Mouse (Mus musculus): ENCODE data around the gene AL731706.1.
A peak's percentile ranks its signal among the peaks of the same experiment; 100 is the strongest.
"Not testable (repeated sequence)": the region's sequence is repeated elsewhere in the genome, so short reads cannot be mapped to it uniquely, and the experiment has no call there.

The AL731706.1 gene

DNA sequence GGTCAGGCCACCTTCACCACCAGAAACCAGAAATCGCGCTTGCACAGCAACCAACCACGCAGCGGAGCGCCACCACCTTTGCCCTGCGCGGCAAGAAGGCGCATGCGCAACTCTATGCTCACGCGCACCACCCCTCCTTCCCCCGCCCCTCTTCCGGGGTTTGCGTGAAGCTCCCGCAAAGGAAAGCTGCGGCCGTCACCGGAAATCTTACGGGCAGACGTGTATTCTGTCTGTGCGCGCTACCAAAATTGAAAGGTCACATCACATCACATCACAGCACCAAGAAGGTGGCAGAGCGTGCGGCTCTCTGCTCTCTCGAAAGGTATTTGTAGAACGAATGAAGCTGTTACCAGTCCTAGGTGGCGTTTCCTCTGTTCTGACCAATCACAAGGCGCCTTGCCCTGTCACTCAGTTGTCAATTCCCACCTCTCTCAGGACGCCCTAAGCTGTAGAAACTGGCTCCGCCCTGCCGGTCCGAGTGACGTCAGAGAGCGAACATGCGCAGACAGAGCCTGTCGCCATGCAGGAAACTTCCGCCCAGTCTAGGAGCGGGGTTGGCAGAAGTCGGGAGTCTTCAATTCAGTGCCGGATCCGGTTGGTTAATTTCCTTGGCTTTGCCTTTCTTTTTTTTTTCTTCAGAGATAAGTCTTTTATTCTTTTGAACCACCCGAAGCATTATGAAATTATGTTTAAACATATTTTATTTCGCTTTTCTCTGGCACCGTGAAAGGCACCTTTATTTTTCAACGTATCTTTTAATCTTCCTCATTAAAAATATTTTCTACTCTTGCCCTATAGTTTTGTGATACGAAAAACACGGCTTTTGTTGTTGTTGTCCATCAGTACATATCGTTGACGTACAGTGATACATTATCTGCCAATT is at the start of gene AL731706.1, which contains the start of the genes Slx4ip and Mkks:
AL731706.1 (minus strand) TSS at position 322 of the 883 bp plus-strand sequence.
Slx4ip (plus strand) TSS at position 151 of the 883 bp plus-strand sequence.
Mkks (minus strand) TSS at position 322 of the 883 bp plus-strand sequence.
- peak; percentile 100 for DNase-seq (ENCODE audit: low read depth)

DNA sequence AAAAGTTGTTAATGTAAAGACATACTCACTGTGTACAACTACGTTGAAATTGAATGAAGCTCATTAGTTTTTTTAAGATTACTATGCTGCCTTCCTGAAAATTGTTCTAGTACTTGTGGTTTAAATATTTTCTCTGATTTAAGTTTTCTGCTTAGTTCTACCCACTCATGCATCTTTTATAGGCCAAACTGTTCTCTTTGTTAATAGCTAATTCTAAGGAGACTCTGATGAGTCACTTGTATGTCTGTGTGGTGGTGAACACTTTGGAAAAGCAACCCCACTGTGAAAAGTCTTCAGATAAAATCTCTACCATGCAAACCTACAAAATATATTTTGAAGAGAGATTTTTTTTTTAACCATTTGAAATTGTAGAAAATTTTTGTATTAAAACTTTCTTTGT is 47.1 kb upstream of the AL731706.1 start:
- no peak for DNase-seq (ENCODE audit: low read depth)

DNA sequence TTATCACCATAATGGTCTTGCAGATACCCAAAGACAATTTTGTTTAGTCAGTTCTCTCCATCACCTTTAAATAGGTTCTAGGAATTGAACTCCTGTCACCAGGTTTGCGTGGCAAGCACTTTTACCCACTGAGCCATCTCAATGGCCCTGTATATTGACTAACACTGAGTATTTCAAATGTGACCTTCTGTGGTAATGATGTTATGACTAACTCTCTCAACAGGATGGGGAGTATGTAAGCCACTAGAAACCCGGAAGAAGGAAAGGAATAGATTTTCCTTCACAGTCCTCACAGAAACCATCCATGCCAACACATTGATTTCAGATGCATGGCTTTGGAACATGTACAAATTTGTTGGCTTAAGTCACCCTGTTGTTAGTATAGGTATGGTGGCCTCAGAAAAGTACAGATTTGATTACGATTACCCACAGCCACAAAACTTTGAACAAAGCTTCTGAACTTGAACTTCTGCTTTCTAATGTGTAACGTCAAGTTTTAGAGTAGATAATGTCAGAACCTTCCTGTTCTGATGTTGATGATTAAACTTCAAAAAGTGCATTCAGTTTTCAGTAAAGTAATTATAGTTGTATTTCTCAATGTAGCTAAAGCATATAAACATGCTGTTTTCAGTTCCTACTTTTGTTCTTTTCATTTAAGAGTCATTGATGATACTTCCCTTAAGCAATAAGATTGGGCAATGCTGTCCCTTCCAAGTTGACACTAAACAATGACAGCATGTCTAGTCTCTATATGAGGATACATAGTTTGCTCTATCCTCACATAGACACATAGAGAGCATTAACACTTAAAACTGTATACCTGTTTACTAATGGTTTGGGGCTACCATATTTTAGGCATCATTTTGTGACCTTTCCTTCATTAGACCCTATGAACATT is 45.5 kb upstream of the AL731706.1 start:
- DNase-seq (ENCODE audit: low read depth) = no peak

DNA sequence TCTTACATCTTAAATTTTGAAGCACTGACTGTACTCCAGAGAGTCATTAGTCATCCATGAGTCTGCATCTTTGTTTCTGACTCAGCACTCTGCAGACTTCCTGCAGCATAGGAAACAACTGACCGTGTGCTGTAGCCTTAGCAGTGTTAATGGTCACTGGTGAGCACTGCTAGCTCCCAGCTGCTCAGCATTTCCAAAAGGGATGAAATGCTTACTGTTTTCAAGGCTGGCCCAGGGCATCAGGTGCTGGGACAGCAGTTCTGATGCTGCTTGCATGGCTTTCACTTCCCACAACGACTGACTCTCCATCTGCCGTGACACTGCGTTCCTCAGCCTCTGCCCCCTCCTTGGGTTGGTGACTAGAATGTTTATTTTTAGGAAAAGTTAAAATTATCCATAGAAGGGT is 29.8 kb upstream of the AL731706.1 start:
- DNase-seq (ENCODE audit: low read depth) = no peak

DNA sequence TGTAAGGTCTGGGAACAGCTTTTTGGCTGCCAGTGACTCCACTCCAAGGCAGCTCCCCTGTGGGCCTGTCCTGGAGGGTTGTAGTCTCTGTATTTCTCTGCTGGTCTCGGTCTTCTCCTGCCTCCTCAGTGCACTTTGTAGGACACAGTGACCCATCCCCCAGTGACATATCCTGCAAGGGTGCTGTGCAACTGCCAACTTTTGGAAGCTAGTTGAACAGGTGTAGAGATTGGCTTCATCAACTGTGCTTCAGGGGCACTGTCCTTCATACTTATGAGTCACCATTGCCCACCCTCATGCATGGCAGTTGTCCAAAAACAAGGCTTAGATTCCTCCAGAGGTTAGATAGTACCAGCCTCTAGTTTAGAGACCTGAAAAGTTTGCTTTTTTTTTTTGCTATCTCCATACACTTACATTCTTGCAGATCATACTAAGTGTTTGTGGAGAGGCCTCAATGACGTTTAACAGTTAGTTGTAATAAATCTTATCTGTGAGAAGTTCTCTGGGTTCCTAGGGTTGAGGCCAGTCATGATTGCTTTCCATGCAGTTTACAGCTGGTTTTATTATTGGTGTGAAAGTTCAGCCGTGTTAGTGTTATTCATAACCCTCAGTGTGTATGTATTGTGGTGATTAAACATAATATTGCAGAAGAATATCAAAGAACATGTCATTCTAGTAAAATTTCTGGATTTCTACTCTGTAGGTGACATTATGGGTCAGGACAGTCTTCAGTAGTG is 29.2 kb upstream of the AL731706.1 start:
- no peak for DNase-seq (ENCODE audit: low read depth)

DNA sequence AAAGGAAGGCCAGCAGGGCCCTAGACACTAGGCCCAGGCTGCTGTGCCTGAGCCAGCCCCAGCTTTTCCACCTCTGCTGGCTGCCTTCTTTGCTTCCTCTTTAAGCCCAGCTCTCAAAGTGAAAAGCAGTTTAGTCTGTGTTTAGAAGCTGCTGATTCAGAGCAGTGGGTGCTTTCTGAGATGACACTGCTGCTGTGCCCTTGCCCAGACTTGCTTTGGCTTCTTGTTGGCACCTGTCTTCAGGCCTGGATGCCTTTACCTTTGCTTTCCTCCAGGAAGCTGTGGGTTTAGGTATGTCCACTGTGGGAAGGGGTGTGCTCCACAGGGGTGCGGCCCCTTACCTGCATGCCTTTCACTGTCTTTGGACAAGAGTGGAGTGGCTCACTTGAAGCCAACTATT is 28.2 kb upstream of the AL731706.1 start:
- no peak for DNase-seq (ENCODE audit: low read depth)

DNA sequence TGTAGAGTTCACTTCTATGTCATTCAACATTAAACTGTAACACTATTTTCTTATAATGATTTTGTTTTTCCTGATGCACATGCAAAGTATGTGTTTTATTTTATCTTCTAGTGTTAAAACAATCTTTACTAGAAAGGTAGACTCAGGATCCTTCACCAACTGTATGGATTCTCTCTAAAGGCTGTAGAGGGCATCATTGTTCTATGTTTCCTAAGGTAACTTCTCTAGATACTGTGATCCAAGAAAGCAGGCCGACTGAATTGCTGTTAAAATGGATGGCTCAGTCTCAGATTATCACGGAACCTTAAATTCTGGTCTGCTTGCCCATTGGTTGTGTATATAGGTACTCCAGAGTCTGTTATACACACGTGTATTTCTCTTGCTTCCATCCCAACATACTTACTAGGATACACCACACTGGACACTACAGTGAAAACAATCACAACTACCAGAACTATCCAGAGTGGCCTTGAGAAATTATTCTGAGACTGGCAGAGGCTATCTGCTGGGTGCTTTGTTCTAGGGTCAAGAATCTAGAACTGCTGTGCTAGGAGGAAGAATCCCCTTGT is 23.2 kb upstream of the AL731706.1 start:
- DNase-seq (ENCODE audit: low read depth) = no peak

DNA sequence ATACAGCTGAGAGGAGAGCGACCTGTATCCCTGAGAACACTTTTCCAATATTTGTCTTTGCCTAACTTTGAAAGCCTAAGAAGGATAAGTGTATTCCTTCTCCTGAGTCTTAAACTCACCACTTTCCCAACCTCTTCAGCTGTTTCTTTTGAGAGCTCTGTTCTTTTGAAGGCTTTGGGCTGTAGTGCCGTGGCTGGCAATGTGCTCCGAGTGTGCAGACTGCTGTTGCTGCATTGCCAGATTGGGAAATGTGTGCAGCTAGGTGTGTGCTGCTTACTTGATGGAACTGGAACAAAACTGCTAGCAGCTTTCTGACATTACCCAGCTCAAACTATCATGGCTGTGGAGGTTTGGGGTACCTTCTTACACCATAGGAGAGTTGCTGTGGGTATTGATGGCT is 21.8 kb upstream of the AL731706.1 start:
- DNase-seq (ENCODE audit: low read depth) = no peak

DNA sequence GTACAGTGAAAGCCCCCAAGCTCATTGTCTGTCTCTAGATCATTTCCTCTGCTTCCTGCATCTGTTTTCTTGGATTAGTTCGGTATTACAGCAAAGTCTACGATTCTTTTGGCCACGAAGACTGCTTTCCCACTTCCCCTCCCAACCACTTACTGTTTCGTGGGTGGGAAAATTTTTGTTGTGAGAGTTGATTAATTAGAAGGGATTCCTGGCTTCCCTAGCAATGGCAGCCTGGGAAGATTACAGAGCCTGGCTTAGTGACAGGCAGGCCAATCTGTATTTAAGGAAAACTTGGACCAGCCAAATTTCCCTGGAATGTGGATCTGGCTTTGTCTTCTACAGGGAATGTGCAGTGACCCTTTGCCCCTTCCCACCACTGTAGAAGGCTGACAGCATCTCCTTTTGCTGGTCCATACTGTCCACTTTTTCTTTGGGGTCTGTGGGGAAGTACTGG is 20.8 kb upstream of the AL731706.1 start:
- no peak for DNase-seq (ENCODE audit: low read depth)

DNA sequence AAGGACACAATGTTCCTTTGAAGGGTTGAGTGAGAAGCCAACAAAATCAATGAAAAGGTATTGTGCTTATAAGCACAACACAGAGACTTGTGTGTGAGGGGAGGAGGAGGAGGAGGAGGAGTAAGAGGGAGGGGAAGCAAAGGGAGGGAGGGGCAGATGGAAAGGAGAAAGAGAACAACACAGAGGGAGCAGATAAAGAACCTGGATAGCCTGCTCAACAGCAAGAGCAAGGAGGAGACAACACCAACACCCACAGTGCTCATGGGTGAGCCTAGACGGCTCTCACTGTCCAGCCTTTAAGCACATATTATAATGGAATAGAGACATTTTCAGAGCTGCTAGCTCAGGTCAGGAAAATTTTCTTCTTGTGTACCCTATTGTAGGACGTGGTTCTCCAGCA is 18.1 kb upstream of the AL731706.1 start:
- DNase-seq (ENCODE audit: low read depth) = no peak

DNA sequence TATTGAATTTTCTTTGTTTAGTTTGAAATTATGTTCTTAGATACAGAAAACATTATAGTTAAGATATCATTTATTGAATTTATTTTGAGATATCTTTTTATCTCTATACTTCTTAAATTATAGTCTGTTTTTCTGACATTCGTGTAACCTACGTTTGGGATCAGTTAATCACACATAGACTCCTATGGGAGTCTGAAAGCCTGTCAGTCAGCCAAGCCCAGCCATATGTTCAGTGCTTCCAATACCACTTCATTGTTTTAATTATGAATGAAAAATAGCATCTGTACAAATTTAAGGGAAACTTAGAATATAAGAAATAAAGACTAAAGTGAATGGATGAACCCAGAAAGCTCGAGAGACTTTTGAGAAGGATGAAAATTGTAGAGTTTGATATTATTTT is 17.4 kb upstream of the AL731706.1 start:
- no peak for DNase-seq (ENCODE audit: low read depth)

DNA sequence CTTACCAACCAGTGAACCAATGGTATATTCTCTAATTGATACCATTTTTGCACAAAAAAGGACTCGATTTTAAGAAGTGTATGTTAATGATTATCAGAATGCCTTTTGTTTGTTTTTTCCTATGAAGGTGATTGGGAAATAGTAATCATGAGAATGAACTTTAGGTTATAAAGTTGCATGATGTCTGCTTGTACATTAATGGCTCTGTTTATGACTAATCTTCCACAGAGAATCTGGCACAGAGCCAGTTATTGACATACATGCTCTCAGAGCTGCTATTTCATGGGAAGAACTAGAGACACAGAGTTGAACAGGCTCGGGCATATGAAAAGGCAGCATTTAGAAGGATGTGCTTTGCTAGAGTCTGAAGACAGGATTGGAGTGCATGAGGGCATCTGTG is 4.9 kb upstream of the AL731706.1 start:
- DNase-seq (ENCODE audit: low read depth) = no peak

DNA sequence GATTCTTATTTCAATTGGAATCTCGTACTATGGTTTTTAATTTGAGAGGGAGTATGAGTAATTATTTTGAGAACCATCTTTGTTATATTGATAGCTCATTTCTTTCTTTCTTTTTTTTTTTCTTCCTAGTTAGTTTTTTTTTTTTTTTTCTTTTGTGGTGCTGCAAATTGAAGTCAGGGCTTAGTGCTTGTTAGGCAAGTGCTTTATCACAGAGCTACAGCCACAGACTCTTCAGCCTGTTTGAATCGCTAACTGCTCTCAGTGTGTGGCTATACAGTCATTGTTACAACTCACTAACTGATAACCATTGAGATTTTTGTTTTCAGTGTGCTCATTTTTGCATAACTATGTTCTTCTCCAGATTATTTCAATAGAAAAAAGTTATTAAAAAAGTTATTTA is 3.3 kb upstream of the AL731706.1 start:
- no peak for DNase-seq (ENCODE audit: low read depth)

DNA sequence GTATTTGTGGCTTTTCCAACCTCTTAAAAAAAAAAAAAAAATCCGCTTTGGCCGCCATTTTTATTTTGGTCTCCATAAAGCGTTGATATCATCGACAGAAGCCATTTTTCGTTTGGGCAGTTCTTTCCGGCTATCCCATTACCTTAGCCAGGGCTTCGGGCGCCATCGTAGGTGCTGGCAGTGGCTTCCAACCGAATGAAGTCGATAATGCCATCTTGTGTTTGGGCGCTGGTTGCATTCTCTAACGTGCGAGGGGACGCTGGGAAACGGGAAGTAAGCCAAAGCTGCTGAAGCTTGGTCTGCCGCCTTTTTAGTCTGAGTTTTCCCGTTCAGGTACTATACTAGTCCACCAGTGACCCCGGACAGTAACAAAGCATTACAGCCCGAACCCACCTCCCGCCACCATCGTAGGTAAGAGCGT is 772 bp upstream of the AL731706.1 start:
- peak; percentile 98 for DNase-seq (ENCODE audit: low read depth)

DNA sequence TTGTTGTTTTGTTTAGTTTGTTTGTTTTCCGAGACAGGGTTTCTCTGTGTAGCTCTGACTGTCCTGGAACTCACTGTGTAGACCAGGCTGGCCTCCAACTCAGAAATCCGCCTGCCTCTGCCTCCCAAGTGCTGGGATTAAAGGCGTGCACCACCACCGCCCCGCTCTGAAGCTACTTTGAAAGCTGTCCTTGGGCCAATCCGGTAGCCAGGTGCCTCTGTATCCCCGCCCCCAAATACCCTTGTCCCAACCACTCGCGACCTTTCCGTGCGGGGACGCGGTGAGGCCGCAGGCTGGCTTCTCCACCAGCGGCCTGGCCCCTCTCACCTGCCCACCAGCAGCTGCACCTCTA is 497 bp downstream of the AL731706.1 start:
- not testable (repeated sequence) for DNase-seq (ENCODE audit: low read depth)

DNA sequence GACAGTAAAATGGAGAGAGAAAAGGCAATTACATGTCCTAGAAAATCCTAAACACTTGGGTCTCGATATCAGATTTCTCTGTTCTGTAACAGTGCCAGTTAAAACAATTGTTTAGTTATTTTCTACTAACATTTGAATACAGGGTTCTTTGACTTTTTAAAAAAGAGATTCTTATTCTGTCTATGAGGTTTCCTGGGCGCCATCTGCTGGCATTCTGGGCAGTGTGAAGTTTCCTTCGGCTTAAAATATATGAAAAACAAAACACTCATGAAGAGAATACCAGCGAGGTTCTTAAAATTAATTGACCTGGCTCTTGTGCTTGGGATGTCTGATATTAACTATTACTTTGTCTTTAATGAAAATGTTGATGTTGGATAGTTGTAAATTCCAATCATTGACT is 4.3 kb downstream of the AL731706.1 start:
- DNase-seq (ENCODE audit: low read depth) = peak; percentile 17

DNA sequence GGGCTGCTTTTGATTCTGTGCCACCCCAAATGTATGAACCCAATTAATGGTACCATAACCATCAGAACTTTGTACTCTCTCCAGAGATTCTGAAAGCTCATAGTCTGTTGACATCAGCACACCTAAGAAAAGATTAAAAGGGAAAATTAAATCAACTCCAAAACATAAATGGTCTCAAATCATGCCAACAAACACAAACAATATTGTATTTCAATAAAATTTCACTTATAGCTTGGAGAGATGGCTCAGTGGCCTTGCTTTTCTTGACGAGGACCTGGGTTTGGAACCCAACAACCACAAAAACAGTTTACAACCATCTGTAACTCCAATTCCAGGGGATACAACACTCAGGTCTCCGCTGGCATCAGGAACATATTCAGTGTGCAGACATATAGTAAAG is 5.6 kb downstream of the AL731706.1 start, which contains the start of gene AL731706.2:
AL731706.2 (minus strand) TSS at position 101 of the 400 bp plus-strand sequence.
- DNase-seq (ENCODE audit: low read depth) = no peak

DNA sequence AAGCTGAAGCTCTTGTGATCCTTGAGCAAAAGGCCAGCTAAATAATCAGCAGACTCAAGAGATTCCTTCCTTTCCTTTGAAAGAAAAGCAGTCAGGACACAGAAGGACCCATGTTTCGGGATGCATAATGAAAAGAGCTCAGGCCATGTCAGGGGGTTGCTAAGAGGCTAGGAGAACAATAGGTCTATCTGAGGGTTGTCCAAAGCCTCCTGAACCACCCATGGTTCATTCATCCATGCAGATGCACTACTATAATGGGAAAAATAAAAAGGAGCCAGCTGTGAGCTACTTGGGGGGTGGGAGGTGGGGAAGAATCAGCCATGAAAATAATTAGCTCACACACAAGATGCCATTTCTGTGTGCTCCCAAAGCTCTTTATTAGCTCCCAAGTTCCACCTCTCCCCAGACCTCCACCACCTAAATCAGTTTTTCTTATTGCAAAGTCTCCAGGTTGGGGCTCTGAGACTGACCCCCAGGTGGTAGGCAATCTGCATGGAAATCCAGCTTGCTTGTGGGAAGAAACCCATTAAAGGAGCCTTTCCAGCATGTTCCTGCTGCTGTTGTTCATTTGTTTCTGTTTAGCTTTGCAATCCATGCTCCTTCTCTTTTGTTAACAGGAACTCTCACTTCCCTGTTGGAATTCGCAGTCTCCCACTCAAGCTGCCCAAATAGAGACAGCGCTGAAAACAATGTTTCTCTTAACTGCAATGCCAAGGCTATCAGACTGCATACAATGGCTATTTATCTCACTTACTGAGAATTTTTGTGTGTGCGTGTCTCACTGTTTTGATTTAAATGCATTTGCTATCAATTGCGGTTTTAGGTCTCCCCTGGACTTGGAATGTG is 36.4 kb downstream of the AL731706.1 start:
- DNase-seq (ENCODE audit: low read depth) = no peak

DNA sequence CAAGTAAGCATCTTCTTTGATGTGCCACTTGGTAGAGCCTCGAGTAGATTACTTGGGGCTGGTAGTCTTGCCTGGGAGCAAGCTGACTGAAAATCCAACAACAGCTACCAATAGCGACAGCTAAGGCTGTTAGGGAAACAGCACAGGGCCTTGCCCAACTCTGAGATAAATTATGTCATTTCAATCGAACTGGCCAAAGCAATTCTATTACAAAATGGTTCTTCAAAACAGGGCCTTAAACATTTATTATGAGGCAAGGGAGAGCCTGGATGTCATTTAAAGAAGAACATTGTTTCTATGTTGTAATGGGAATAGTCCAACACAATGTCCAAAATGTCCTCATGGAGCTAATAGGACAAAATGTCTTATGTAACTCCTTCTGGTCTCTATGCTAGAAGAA is 40.8 kb downstream of the AL731706.1 start:
- no peak for DNase-seq (ENCODE audit: low read depth)

DNA sequence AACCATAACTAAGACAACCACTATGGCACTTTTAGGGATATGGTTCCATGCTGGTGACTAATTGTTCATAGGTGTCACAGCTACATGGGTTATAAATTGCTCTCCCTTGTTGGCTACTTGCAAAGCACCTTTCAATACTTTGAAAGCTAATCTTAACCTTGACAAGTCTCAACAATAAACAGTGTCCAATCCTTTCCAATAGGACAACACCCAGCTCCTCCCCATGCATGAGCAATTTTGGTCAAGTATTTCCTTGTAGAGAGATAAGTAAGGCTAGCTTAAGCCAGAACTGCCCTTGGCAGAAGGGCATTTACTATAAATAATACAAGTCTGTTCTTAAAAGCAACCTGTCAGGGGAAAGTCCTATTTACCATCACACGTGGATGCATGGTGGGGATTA is 53.2 kb downstream of the AL731706.1 start:
- no peak for DNase-seq (ENCODE audit: low read depth)

DNA sequence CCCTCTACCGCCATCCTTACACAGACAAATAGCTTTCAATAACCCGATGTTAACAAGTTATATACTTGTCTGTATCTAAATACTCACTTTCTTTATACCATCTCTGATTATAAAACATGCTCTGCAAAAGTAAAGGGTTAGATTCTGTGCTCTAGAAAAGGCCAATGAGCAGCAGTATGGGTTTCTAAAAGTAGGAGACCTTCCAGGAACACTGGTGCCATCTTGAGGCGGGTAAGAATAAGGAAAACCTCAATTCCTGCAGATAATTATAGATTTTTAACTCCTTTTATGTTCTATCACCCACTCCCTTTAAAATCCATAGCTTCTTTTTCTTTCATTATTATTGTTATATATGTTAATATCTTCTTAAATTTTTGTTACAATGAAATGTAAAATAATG is 55.3 kb downstream of the AL731706.1 start:
- DNase-seq (ENCODE audit: low read depth) = no peak

Data from naive thymus-derived CD4-positive, alpha-beta T cell, adult 2 months (primary cell).